Mouse (Mus musculus): ENCODE measurements around the gene 2700049A03Rik.

DNA sequence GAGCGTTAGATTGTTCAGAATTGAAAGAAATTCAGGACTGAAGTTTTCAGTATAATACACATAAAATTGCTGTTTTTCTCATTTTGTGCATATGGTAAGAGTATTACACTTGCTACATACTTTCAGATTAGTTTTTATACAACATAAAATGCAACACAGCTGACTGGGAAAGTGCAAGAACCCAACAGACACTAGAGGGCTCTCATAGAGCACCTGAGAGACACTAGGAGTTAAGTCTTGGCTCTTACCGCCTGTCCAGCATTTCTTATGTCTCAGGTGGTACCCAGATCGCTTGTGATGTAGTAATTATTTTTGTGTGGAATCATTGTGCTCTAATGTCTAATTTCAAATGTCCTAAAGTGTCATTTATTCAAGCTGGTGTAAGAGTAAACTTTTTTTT is 61.0 kb downstream of the 2700049A03Rik start:
- TF ChIP-seq CTCF (IDR thresholded peaks at IDR 0.05; ENCODE audit: control insufficient read depth, insufficient read depth, insufficient replicate concordance, low read depth, low read length), result no peak
- TF ChIP-seq POLR2A (IDR thresholded peaks at IDR 0.05; ENCODE audit: control insufficient read depth, low read depth, low read length), result no peak

All from testis, adult 2 months (tissue).